Mouse (Mus musculus) thymus, adult 2 months (tissue): ENCODE measurements around the gene Fam210b. TPM values are rescaled to one million over a fixed set of nuclear protein-coding genes. Genes with fewer than 3 reads are reported as not detected.
A peak's percentile ranks its signal among the peaks of the same experiment; 100 is the strongest.
"Not testable (repeated sequence)": the region's sequence is repeated elsewhere in the genome, so short reads cannot be mapped to it uniquely, and the experiment has no call there.

Experiments used
- DNase-seq: peaks from one replicate; pipeline ENCODE4 v3.0.0; 2021
- H3K27ac ChIP-seq: fragments of 200-500 bp; 2 replicates; pipeline ENCODE4 v1.5.1; 2012; ENCODE audit warnings: low read length, control low read depth; ENCODE audit not compliant: control insufficient read depth, insufficient read depth
- H3K27me3 ChIP-seq: fragments of 200-500 bp; 2 replicates; pipeline ENCODE4 v1.6.1; 2012; ENCODE audit warnings: mild to moderate bottlenecking, low read length, moderate library complexity, mixed read lengths; ENCODE audit not compliant: control insufficient read depth, insufficient read depth
- H3K36me3 ChIP-seq: fragments of 200-500 bp; 2 replicates; pipeline ENCODE4 v1.6.1; 2012; ENCODE audit warnings: mild to moderate bottlenecking, low read length, moderate library complexity; ENCODE audit not compliant: control insufficient read depth, insufficient read depth
- H3K4me1 ChIP-seq: fragments of 200-500 bp; replicated peaks from 2 replicates; pipeline ENCODE4 v1.6.1; 2012; ENCODE audit warnings: low read length; ENCODE audit not compliant: control insufficient read depth, insufficient read depth
- H3K4me3 ChIP-seq: fragments of 200-500 bp; 2 replicates; pipeline ENCODE4 v1.5.1; 2012; ENCODE audit warnings: mild to moderate bottlenecking, low read length, control low read depth, moderate library complexity; ENCODE audit not compliant: control insufficient read depth, insufficient read depth
- CTCF ChIP-seq: fragments of 200-500 bp; IDR thresholded peaks from 2 replicates; pipeline ENCODE4 v1.5.1; 2012; ENCODE audit warnings: mild to moderate bottlenecking, control low read depth, low read length, moderate library complexity, borderline replicate concordance; ENCODE audit not compliant: control insufficient read depth, poor library complexity, insufficient read depth; ENCODE audit errors: extremely low read depth
- POLR2A ChIP-seq: fragments of 200-500 bp; IDR thresholded peaks from 2 replicates; pipeline ENCODE4 v1.6.1; 2012; ENCODE audit warnings: mild to moderate bottlenecking, low read length, control low read depth, moderate library complexity; ENCODE audit not compliant: control insufficient read depth, poor library complexity, insufficient read depth; ENCODE audit errors: extremely low read depth
- WGBS: fragments of 180-500 bp; shearing (Covaris S2); methylation state at CpG from one replicate; pipeline ENCODE4 v1.1.7; 2018; 5-methylcytosine and 5-hydroxymethylcytosine counted together
- polyA plus RNA-seq: library from polyadenylated mRNA; depleted of rRNA; stranded (reverse); fragments of >200 nt; gene quantifications from 2 replicates; pipeline ENCODE4 v1.2.3, GENCODE M21; 2012; rRNA removed

The Fam210b gene
- polyA plus RNA-seq: 6.0 and 6.9 TPM in 2 replicates

DNA sequence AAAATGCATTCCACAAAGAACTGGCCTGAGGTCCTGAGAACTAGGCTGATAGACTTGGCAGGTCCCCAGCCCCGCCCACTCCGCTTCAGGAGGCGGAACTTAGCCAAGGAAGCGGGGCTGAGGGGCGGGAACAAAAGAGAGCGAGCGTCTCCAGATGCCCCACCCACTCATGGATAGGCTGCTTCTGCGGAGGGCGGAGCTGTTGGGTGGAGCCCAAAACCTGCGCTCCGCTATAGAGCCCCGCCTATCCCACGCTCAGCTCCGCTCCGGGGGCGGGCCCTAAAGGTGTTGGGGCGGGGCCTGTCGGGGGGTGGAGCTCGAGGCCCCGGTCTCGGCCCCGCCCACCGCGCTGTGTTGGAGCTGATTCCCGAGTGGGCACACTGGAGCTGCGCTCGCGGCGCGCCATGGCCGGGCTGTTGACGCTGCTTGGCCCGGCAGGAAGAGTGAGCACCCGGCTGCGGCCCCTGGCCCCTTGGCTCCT, at the start of gene Fam210b:
Gene Fam210b, plus strand, starts transcription at position 308 of the 481 bp plus-strand sequence.
- H3K27me3 ChIP-seq: no peaks in the 10 kb centered on the region
- H3K36me3 ChIP-seq: no peaks in the 10 kb centered on the region
- H3K27ac ChIP-seq: no peak within 1 kb of the TSS
- peak within 1 kb of the TSS; percentile 76 for H3K4me3 ChIP-seq
- H3K4me1 ChIP-seq: peaks cover 10% of the 10 kb centered on the region
- TF ChIP-seq CTCF (peak; percentile 12; the same call in 1 of the 2 replicates), POLR2A (0 out of 2 replicates have a peak, but pooled peaks have one; percentile 22)
- under 1% methylated on average over 35 of the region's 35 CpGs for WGBS
- DNase-seq: peak; percentile 94

DNA sequence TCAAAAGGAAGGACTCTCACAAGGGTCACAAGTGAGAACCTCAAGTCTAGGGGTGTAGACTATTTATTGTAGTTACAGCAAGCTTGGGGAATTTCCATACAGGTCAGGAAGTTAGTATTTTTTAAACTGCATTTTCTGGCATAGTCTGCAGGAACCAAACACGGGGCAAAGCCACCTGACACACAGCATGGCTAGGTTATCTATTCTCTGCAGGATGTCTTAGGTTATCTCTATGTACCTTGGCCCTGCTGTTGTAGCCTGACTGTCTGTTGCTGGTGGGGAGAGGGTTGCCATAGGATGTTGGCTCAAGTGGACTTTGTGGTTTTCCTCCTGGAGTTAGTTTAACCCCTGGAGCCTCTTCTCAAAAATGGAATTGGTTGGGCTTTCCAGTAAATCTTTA, 47.3 kb upstream of the Fam210b start:
- H3K4me3 ChIP-seq: no peak overlapping the region
- H3K27me3 ChIP-seq: no peaks in the 10 kb centered on the region
- no peak overlapping the region for H3K27ac ChIP-seq
- no peak for DNase-seq
- H3K4me1 ChIP-seq: no peaks in the 10 kb centered on the region
- 12% methylated on average over 1 of the region's 1 CpGs for WGBS
- TF ChIP-seq CTCF (no peak), POLR2A (no peak)
- no peaks in the 10 kb centered on the region for H3K36me3 ChIP-seq

DNA sequence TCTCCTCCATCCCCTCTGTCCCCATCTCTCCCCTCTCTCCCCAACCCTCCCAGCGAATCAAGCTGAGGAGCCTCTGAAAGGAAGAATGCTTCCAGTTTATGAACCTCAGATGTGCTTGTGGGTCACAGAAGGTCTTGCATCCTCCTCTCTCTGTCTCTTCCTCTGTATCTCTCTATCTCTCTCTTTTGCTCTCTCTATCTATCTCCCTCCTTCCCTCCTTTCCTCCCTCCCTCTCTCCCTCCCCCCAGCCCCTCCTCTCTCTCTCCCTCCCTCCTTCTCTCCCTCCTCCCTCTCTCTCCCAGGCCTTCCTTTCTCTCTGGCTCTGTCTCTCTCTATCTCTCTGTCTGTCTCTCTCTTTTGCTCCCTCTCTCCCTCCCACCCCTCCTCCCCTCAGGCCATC, 46.8 kb upstream of the Fam210b start:
- H3K36me3 ChIP-seq: no peaks in the 10 kb centered on the region
- no peaks in the 10 kb centered on the region for H3K4me1 ChIP-seq
- no peak for DNase-seq
- no peaks in the 10 kb centered on the region for H3K27me3 ChIP-seq
- H3K4me3 ChIP-seq: no peak overlapping the region
- WGBS: 33% methylated on average over 1 of the region's 1 CpGs
- TF ChIP-seq POLR2A: no peak
- no peak for TF ChIP-seq CTCF
- no peak overlapping the region for H3K27ac ChIP-seq

GRCm38 (mm10) chr2:172299126-172299921, 46.0 kb upstream of the Fam210b start:
- no peak for DNase-seq
- no peaks in the 10 kb centered on the region for H3K36me3 ChIP-seq
- no peaks in the 10 kb centered on the region for H3K27me3 ChIP-seq
- WGBS: 33% methylated on average over 14 of the region's 14 CpGs
- TF ChIP-seq CTCF (no peak), POLR2A (no peak)
- no peak overlapping the region for H3K27ac ChIP-seq
- H3K4me3 ChIP-seq: no peak overlapping the region
- H3K4me1 ChIP-seq: no peaks in the 10 kb centered on the region

DNA sequence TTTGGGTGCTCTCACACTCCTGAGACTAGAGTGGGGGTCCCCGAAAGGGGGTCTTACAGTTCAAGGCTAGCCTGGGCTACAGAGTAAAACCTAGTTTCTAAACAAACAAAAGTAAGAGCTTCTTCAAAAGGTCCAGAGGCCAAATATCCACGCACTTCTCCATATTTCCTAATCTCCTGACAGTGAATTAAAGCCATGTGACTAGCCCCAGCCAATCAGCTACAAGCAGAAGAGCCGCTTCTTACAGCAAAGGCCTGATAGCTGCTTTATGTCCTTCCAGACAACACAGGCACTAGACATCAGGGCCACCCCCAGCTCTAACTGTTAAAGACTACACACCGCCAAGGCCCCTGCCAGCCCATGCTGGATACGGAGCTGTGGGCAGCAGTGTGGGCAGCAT, 43.0 kb upstream of the Fam210b start:
- DNase-seq: no peak
- no peaks in the 10 kb centered on the region for H3K4me1 ChIP-seq
- H3K27me3 ChIP-seq: no peaks in the 10 kb centered on the region
- H3K36me3 ChIP-seq: no peaks in the 10 kb centered on the region
- H3K27ac ChIP-seq: no peak overlapping the region
- WGBS: 96% methylated on average over 5 of the region's 5 CpGs
- TF ChIP-seq POLR2A: no peak
- H3K4me3 ChIP-seq: no peak overlapping the region

GRCm38 (mm10) chr2:172304118-172304708, 41.2 kb upstream of the Fam210b start:
- Histone ChIP-seq H3K27me3 (no peaks in the 10 kb centered on the region), H3K36me3 (no peaks in the 10 kb centered on the region), H3K4me1 (no peaks in the 10 kb centered on the region), H3K4me3 (no peak overlapping the region), H3K27ac (no peak overlapping the region)
- 68% methylated on average over 8 of the region's 8 CpGs for WGBS
- no peak for DNase-seq
- TF ChIP-seq POLR2A (no peak), CTCF (no peak)

GRCm38 (mm10) chr2:172305546-172305945, 39.8 kb upstream of the Fam210b start:
- not testable (repeated sequence) for H3K27me3 ChIP-seq, H3K36me3 ChIP-seq, H3K4me1 ChIP-seq, DNase-seq, H3K27ac ChIP-seq, H3K4me3 ChIP-seq
- 65% methylated on average over 7 of the region's 7 CpGs for WGBS
